ENCODE assay signal across 15 mouse cellular contexts in the genomic region with DNA sequence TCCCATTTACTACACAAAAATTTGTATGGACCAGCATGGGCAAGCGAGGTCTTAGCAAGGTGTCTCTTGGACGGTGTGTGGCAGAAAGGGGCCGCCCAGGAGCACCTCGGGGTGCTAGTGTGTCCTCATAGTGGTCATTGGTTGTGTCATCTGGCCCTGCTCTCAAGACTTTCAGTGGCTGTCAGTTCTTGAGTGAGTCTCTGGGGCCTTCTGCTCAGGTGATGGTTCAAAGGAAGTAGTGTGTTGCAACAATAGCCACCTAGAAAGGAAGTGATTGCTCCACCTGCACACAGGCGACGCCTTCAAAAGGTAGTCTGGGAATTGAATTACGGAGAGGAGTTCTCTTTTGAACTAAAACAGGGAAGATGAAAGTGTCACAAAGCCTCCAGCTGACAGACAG. TPM values are rescaled to one million over a fixed set of nuclear protein-coding genes. Genes with fewer than 3 reads are reported as not detected.
DNase-seq lines count a peak whose midpoint lies in the region; ATAC-seq lines count a peak whose summit lies in the region.
"Had no signal": no experiment of that assay in that cellular context is flagged by ENCODE, and none has a peak within 500 bp of the region (broad histone marks: within the 10 kb centered on the region; RNA-seq: fewer than 3 reads in every experiment).

No protein-coding gene starts in this region.

- no peak overlapping the region for H3K9ac ChIP-seq in midbrain, embryonic 11.5 days (ENCODE audit: low read length)
- H3K9ac ChIP-seq in hindbrain, embryonic 14.5 days = no peak overlapping the region
- H3K9ac ChIP-seq in midbrain, embryonic 13.5 days (replicated peaks) = no peak overlapping the region
- H3K9ac ChIP-seq in kidney, embryonic 16.5 days (replicated peaks; ENCODE audit: low read length) = no peak overlapping the region
- H3K9ac ChIP-seq: embryonic facial prominence, embryonic 15.5 days; limb, embryonic 13.5 days; lung, embryonic 14.5 days had no signal

- no peak overlapping the region for H3K27ac ChIP-seq in midbrain, embryonic 10.5 days (replicated peaks)
- H3K27ac ChIP-seq in midbrain, embryonic 11.5 days (ENCODE audit: low read depth, low read length) = no peak overlapping the region
- H3K27ac ChIP-seq in hindbrain, embryonic 14.5 days = no peak overlapping the region
- H3K27ac ChIP-seq in midbrain, embryonic 13.5 days = 0 out of 2 replicates have a peak overlapping the region, but pooled peaks have one; percentile 35
- H3K27ac ChIP-seq in kidney, embryonic 16.5 days (ENCODE audit: low read length) = no peak overlapping the region
- H3K27ac ChIP-seq: embryonic facial prominence, embryonic 15.5 days; limb, embryonic 13.5 days had no signal

- H3K4me3 ChIP-seq in midbrain, embryonic 10.5 days = peak overlapping the region; percentile 7; the same call in 1 of the 2 replicates
- no peak overlapping the region for H3K4me3 ChIP-seq in midbrain, embryonic 11.5 days (ENCODE audit: low read depth, low read length)
- H3K4me3 ChIP-seq in hindbrain, embryonic 14.5 days (replicated peaks; ENCODE audit: low read length) = no peak overlapping the region
- H3K4me3 ChIP-seq in midbrain, embryonic 13.5 days (replicated peaks) = peak overlapping the region; percentile 93
- no peak overlapping the region for H3K4me3 ChIP-seq in kidney, embryonic 16.5 days (ENCODE audit: low read length)
- H3K4me3 ChIP-seq: embryonic facial prominence, embryonic 15.5 days; limb, embryonic 13.5 days; megakaryocyte, embryonic 14.5 days had no signal

- no peak for DNase-seq in midbrain, embryonic 10.5 days (ENCODE audit: low spot score)
- no peak for DNase-seq in midbrain, embryonic 11.5 days (ENCODE audit: low spot score, missing footprints)
- DNase-seq in hindbrain, embryonic 14.5 days (ENCODE audit: low spot score) = no peak
- DNase-seq in kidney, postnatal 25 days = no peak
- no peak for DNase-seq in adrenal gland, postnatal 4 days (ENCODE audit: low spot score in 2 of 2)
- DNase-seq: adrenal gland, postnatal 25 days; heart, adult 11 months; kidney, adult 18-20 months; lung, embryonic 14.5 days; right cerebral cortex, postnatal 14 days had no signal

- WGBS in midbrain, embryonic 10.5 days = 94% methylated on average over 7 of the region's 7 CpGs
- 92% methylated on average over 7 of the region's 7 CpGs for WGBS in midbrain, embryonic 11.5 days
- 89% methylated on average over 7 of the region's 7 CpGs for WGBS in hindbrain, embryonic 14.5 days
- 87% methylated on average over 7 of the region's 7 CpGs for WGBS in midbrain, embryonic 13.5 days
- 91% methylated on average over 7 of the region's 7 CpGs for WGBS in kidney, embryonic 16.5 days

- peaks cover 7% of the 10 kb centered on the region for H3K9me3 ChIP-seq in midbrain, embryonic 10.5 days (replicated peaks)
- no peaks in the 10 kb centered on the region for H3K9me3 ChIP-seq in midbrain, embryonic 11.5 days (ENCODE audit: control insufficient read depth, low read length)
- no peaks in the 10 kb centered on the region for H3K9me3 ChIP-seq in hindbrain, embryonic 14.5 days (ENCODE audit: control insufficient read depth, low read length)
- H3K9me3 ChIP-seq in midbrain, embryonic 13.5 days = no peaks in the 10 kb centered on the region
- no peaks in the 10 kb centered on the region for H3K9me3 ChIP-seq in kidney, embryonic 16.5 days (ENCODE audit: low read length)
- H3K9me3 ChIP-seq: embryonic facial prominence, embryonic 15.5 days; limb, embryonic 13.5 days; megakaryocyte, embryonic 14.5 days had no signal

- peaks cover 11% of the 10 kb centered on the region for H3K27me3 ChIP-seq in midbrain, embryonic 10.5 days (ENCODE audit: low read depth, poor library complexity, severe bottlenecking)
- peaks cover 5% of the 10 kb centered on the region; the same call in 1 of the 2 replicates for H3K27me3 ChIP-seq in midbrain, embryonic 11.5 days (ENCODE audit: control insufficient read depth, insufficient read depth, low read length)
- H3K27me3 ChIP-seq in hindbrain, embryonic 14.5 days (ENCODE audit: control insufficient read depth, insufficient read depth, low read length) = no peaks in the 10 kb centered on the region
- no peaks in the 10 kb centered on the region for H3K27me3 ChIP-seq in midbrain, embryonic 13.5 days
- peaks cover 11% of the 10 kb centered on the region for H3K27me3 ChIP-seq in kidney, embryonic 16.5 days (ENCODE audit: insufficient read depth, low read length)

- H3K36me3 ChIP-seq in midbrain, embryonic 10.5 days = peaks cover 10% of the 10 kb centered on the region
- no peaks in the 10 kb centered on the region for H3K36me3 ChIP-seq in midbrain, embryonic 11.5 days (ENCODE audit: control insufficient read depth, insufficient read depth, low read length)
- no peaks in the 10 kb centered on the region; the same call in 1 of the 2 replicates for H3K36me3 ChIP-seq in hindbrain, embryonic 14.5 days (replicated peaks; ENCODE audit: control insufficient read depth, insufficient read depth)
- peaks cover 10% of the 10 kb centered on the region for H3K36me3 ChIP-seq in midbrain, embryonic 13.5 days
- H3K36me3 ChIP-seq in kidney, embryonic 16.5 days (ENCODE audit: insufficient read depth, low read length) = no peaks in the 10 kb centered on the region
- H3K36me3 ChIP-seq: embryonic facial prominence, embryonic 15.5 days; limb, embryonic 13.5 days had no signal

- H3K4me1 ChIP-seq in midbrain, embryonic 10.5 days = peaks cover 68% of the 10 kb centered on the region
- H3K4me1 ChIP-seq in midbrain, embryonic 11.5 days (ENCODE audit: control insufficient read depth, insufficient read depth, low read length) = peaks cover 22% of the 10 kb centered on the region
- peaks cover 78% of the 10 kb centered on the region for H3K4me1 ChIP-seq in hindbrain, embryonic 14.5 days (replicated peaks; ENCODE audit: control insufficient read depth, insufficient read depth, low read length)
- H3K4me1 ChIP-seq in midbrain, embryonic 13.5 days (replicated peaks) = peaks cover 82% of the 10 kb centered on the region
- peaks cover 8% of the 10 kb centered on the region; the same call in 1 of the 2 replicates for H3K4me1 ChIP-seq in kidney, embryonic 16.5 days (ENCODE audit: insufficient read depth, low read length)
- H3K4me1 ChIP-seq: limb, embryonic 13.5 days; megakaryocyte, embryonic 14.5 days had no signal

- no peak for ATAC-seq in midbrain, embryonic 11.5 days (ENCODE audit: low FRiP score)
- no peak for ATAC-seq in hindbrain, embryonic 14.5 days (ENCODE audit: low FRiP score)
- ATAC-seq in midbrain, embryonic 13.5 days = no peak
- no peak for ATAC-seq in kidney, embryonic 16.5 days (ENCODE audit: low FRiP score, low TSS enrichment)

- no peak overlapping the region for H3K4me2 ChIP-seq in midbrain, embryonic 11.5 days
- peak overlapping the region; percentile 33 for H3K4me2 ChIP-seq in hindbrain, embryonic 14.5 days (replicated peaks)
- H3K4me2 ChIP-seq in midbrain, embryonic 13.5 days (replicated peaks) = peak overlapping the region; percentile 89
- no peak overlapping the region for H3K4me2 ChIP-seq in kidney, embryonic 16.5 days (replicated peaks; ENCODE audit: low read depth, low read length)
- H3K4me2 ChIP-seq: embryonic facial prominence, embryonic 15.5 days; limb, embryonic 13.5 days; lung, embryonic 14.5 days had no signal

RNA-seq across cellular contexts. Expression of gene Amer2, which starts 11.2 kb away (rescaled TPM):
- polyA plus RNA-seq in midbrain, embryonic 10.5 days (2016; fragmentation: Nextera tagmentation; extraction: Ambion mirVana) = 9.9 and 14.1 TPM in 2 replicates
- polyA plus RNA-seq in midbrain, embryonic 11.5 days (2014; fragmentation: Nextera tagmentation; extraction: Ambion mirVana) = 11.2 and 12.5 TPM in 2 replicates
- polyA plus RNA-seq in hindbrain, embryonic 14.5 days (2014; fragmentation: Nextera tagmentation; extraction: Ambion mirVana) = 18.7 and 19.7 TPM in 2 replicates
- 27.2 and 30.8 TPM in 2 replicates for polyA plus RNA-seq in midbrain, embryonic 13.5 days (2015; fragmentation: Nextera tagmentation; extraction: Ambion mirVana)
- polyA plus RNA-seq in kidney, embryonic 16.5 days (2015; fragmentation: Nextera tagmentation; extraction: Ambion mirVana) = 1.7 and 1.8 TPM in 2 replicates
- total RNA-seq in adrenal gland, postnatal 4 days (2021) = 1 to 10 TPM; 5.4 to 5.8 TPM

Comparison
In these comparisons a context has a peak if more than half of its experiments do, and no peak if none do; other contexts are left out.
1. H3K4me3 ChIP-seq: peak in midbrain, embryonic 10.5 days (single experiment) and midbrain, embryonic 13.5 days (single experiment); none in midbrain, embryonic 11.5 days (single experiment), hindbrain, embryonic 14.5 days (single experiment) and kidney, embryonic 16.5 days (single experiment).
2. H3K4me2 ChIP-seq: peak in hindbrain, embryonic 14.5 days (single experiment) and midbrain, embryonic 13.5 days (single experiment); none in midbrain, embryonic 11.5 days (single experiment) and kidney, embryonic 16.5 days (single experiment).